ENCODE assay signal across 8 mouse cellular contexts in the genomic region with DNA sequence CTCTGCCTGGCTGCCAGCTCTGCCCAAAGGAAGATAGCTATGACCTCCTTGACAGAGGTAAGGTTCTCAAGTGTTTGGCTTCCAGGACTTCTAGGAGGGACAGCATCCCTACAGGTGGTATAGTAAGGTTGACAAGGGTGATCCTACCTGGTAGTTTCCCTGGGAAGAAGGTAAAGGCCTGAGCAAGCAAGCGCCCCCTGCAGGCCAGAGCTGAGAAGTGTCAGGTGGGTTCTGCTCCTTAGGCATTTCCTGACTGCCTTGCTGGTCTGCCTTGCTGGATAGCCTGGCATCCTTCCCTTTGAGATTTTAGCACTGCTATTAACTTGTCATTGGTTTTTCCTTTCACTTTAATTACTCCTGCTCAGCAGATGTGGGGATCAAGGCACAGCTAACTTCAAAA.
DNase-seq lines count a peak whose midpoint lies in the region; ATAC-seq and TF ChIP-seq lines count a peak whose summit lies in the region.
"Had no signal": no experiment of that assay in that cellular context is flagged by ENCODE, and none has a peak within 500 bp of the region (broad histone marks: within the 10 kb centered on the region; RNA-seq: fewer than 3 reads in every experiment).

No protein-coding gene starts in this region.

- no peak for TF ChIP-seq POLR2A in liver, adult 2 months (IDR thresholded peaks at IDR 0.05; ENCODE audit: extremely low read depth, insufficient read depth, low read length)
- no peak for TF ChIP-seq POLR2A in bone marrow, adult 2 months (IDR thresholded peaks at IDR 0.05; ENCODE audit: borderline replicate concordance, control insufficient read depth, low read depth, low read length)
- no peak for TF ChIP-seq POLR2A in olfactory bulb, adult 2 months (IDR thresholded peaks at IDR 0.05; ENCODE audit: insufficient read depth, low read depth, low read length)

- no peak overlapping the region for H3K9ac ChIP-seq in liver, adult 2 months (ENCODE audit: low read depth, low read length)
- no peak overlapping the region for H3K9ac ChIP-seq in liver, embryonic 11.5 days (ENCODE audit: low read depth, low read length)

- no peaks in the 10 kb centered on the region for H3K79me2 ChIP-seq in liver, adult 2 months (ENCODE audit: control insufficient read depth, insufficient read depth, low read length)

- peak; percentile 19 for DNase-seq in liver, adult 2 months (ENCODE audit: extremely low read depth, low read depth, low spot score)
- no peak for DNase-seq in liver, embryonic 11.5 days (ENCODE audit: low spot score)
- DNase-seq in ES-CJ7 (ENCODE audit: low read depth, low spot score) = peak; percentile 49
- DNase-seq in frontal cortex, postnatal 14 days (ENCODE audit: low spot score in 2 of 2) = no peak
- no peak for DNase-seq in layer of hippocampus, adult 18-20 months (ENCODE audit: low spot score in 2 of 2)

- TF ChIP-seq CTCF in liver, adult 2 months (IDR thresholded peaks at IDR 0.05; ENCODE audit: low read depth, low read length) = peak; percentile 81
- peak; percentile 43; the same call in 1 of the 2 replicates for TF ChIP-seq CTCF in bone marrow, adult 2 months (IDR thresholded peaks at IDR 0.05; ENCODE audit: control insufficient read depth, insufficient read depth, low read length)
- TF ChIP-seq CTCF in olfactory bulb, adult 2 months (IDR thresholded peaks at IDR 0.05; ENCODE audit: insufficient read depth, low read depth, low read length) = peak; percentile 38; the same call in 1 of the 2 replicates

- no peak; the same call in 1 of the 2 replicates for ATAC-seq in liver, embryonic 11.5 days (replicated peaks; ENCODE audit: low FRiP score)

- H3K4me2 ChIP-seq in liver, embryonic 11.5 days = no peak overlapping the region

- no peak overlapping the region for H3K4me3 ChIP-seq in liver, adult 2 months (ENCODE audit: insufficient read depth, low read depth, low read length)
- H3K4me3 ChIP-seq in liver, embryonic 11.5 days (ENCODE audit: low read depth, low read length) = no peak overlapping the region
- H3K4me3 ChIP-seq in bone marrow, adult 2 months (replicated peaks; ENCODE audit: control insufficient read depth, low read depth, low read length) = no peak overlapping the region
- no peak overlapping the region for H3K4me3 ChIP-seq in olfactory bulb, adult 2 months (ENCODE audit: insufficient read depth, low read depth, low read length)
- H3K4me3 ChIP-seq: megakaryocyte, embryonic 14.5 days had no signal

- H3K4me1 ChIP-seq in liver, adult 2 months (ENCODE audit: control insufficient read depth, insufficient read depth, low read length) = no peaks in the 10 kb centered on the region
- no peaks in the 10 kb centered on the region for H3K4me1 ChIP-seq in liver, embryonic 11.5 days (replicated peaks; ENCODE audit: control insufficient read depth, insufficient read depth, low read length)
- H3K4me1 ChIP-seq in bone marrow, adult 2 months (ENCODE audit: control insufficient read depth, insufficient read depth, low read length) = no peaks in the 10 kb centered on the region
- H3K4me1 ChIP-seq in olfactory bulb, adult 2 months (ENCODE audit: control insufficient read depth, insufficient read depth, low read length) = peaks cover 5% of the 10 kb centered on the region

- no peaks in the 10 kb centered on the region for H3K27me3 ChIP-seq in liver, adult 2 months (ENCODE audit: control insufficient read depth, insufficient read depth, low read length)
- H3K27me3 ChIP-seq in liver, embryonic 11.5 days (replicated peaks; ENCODE audit: control insufficient read depth, insufficient read depth, low read length) = no peaks in the 10 kb centered on the region

- no peak overlapping the region for H3K27ac ChIP-seq in liver, adult 2 months (replicated peaks; ENCODE audit: insufficient read depth, low read depth, low read length)
- H3K27ac ChIP-seq in liver, embryonic 11.5 days (ENCODE audit: low read depth, low read length) = no peak overlapping the region
- no peak overlapping the region for H3K27ac ChIP-seq in bone marrow, adult 2 months (ENCODE audit: control insufficient read depth, insufficient read depth, low read depth, low read length, poor library complexity)
- H3K27ac ChIP-seq in olfactory bulb, adult 2 months (ENCODE audit: insufficient read depth, low read depth, low read length) = no peak overlapping the region

- no peaks in the 10 kb centered on the region for H3K36me3 ChIP-seq in liver, adult 2 months (ENCODE audit: control insufficient read depth, insufficient read depth, low read length)
- no peaks in the 10 kb centered on the region for H3K36me3 ChIP-seq in liver, embryonic 11.5 days (ENCODE audit: control insufficient read depth, insufficient read depth, low read length)

- WGBS in liver, adult 2 months = 6% methylated on average over 1 of the region's 1 CpGs
- 0% methylated on average over 1 of the region's 1 CpGs for WGBS in liver, embryonic 11.5 days
- 4% methylated on average over 1 of the region's 1 CpGs for WGBS in bone marrow, adult 2 months
- 10% methylated on average over 1 of the region's 1 CpGs for WGBS in olfactory bulb, adult 2 months

- H3K9me3 ChIP-seq in liver, embryonic 11.5 days (ENCODE audit: control insufficient read depth, low read length) = no peaks in the 10 kb centered on the region
- H3K9me3 ChIP-seq: megakaryocyte, embryonic 14.5 days had no signal

Comparison
In these comparisons a context has a peak if more than half of its experiments do, and no peak if none do; other contexts are left out.
1. DNase-seq: peak in liver, adult 2 months (single experiment) and ES-CJ7 (single experiment); none in liver, embryonic 11.5 days (single experiment), frontal cortex, postnatal 14 days (0 of 2) and layer of hippocampus, adult 18-20 months (0 of 2).
2. Peak in every context shown above with its lines, with median percentiles within 50 percentile points of each other: CTCF ChIP-seq.